Mouse (Mus musculus) kidney, adult 2 months (tissue): ENCODE measurements around the gene Igfbp1. TPM values are rescaled to one million over a fixed set of nuclear protein-coding genes. Genes with fewer than 3 reads are reported as not detected.

Source experiments
- DNase-seq: peaks from one replicate; pipeline ENCODE4 v3.0.0; 2021
- H3K27ac ChIP-seq: fragments of 200-500 bp; 2 replicates; pipeline ENCODE4 v1.5.1; 2012; ENCODE audit warnings: low read depth, low read length, control low read depth, inconsistent platforms; ENCODE audit not compliant: insufficient read depth
- H3K27me3 ChIP-seq: fragments of 200-500 bp; replicated peaks from 2 replicates; pipeline ENCODE4 v1.6.1; 2012; ENCODE audit warnings: mild to moderate bottlenecking, moderate library complexity, low read length, inconsistent platforms; ENCODE audit not compliant: control insufficient read depth, insufficient read depth
- H3K36me3 ChIP-seq: fragments of 200-500 bp; 2 replicates; pipeline ENCODE4 v1.6.1; 2012; ENCODE audit warnings: mild to moderate bottlenecking, moderate library complexity, low read length, inconsistent platforms; ENCODE audit not compliant: control insufficient read depth, insufficient read depth
- H3K4me1 ChIP-seq: fragments of 200-500 bp; 2 replicates; pipeline ENCODE4 v1.6.1; 2011; ENCODE audit warnings: low read length; ENCODE audit not compliant: control insufficient read depth, insufficient read depth
- H3K4me3 ChIP-seq: fragments of 200-500 bp; 2 replicates; pipeline ENCODE4 v1.5.1; 2011; ENCODE audit warnings: mild to moderate bottlenecking, low read depth, low read length, control low read depth; ENCODE audit not compliant: insufficient read depth
- CTCF ChIP-seq: fragments of 200-500 bp; conservative IDR thresholded peaks from 2 replicates; pipeline ENCODE4 v1.5.1; 2011; ENCODE audit warnings: low read depth, mild to moderate bottlenecking, control low read depth, low read length, moderate library complexity, mixed read lengths; ENCODE audit not compliant: insufficient read depth, insufficient read length
- POLR2A ChIP-seq: fragments of 200-500 bp; IDR thresholded peaks from one replicate; pipeline ENCODE4 v1.6.1; 2011; ENCODE audit warnings: low read depth, low read length, control low read depth
- WGBS: fragments of 180-500 bp; shearing (Covaris S2); methylation state at CpG from one replicate; pipeline ENCODE4 v1.1.7; 2018; 5-methylcytosine and 5-hydroxymethylcytosine counted together
- polyA plus RNA-seq: library from polyadenylated mRNA; depleted of rRNA; stranded (reverse); fragments of >200 nt; gene quantifications from 2 replicates; pipeline ENCODE4 v1.2.3, GENCODE M21; 2012

Igfbp1 gene
- polyA plus RNA-seq, 1 experiment = 28.0 TPM

GRCm38 (mm10) chr11:7210343-7210742, 12.8 kb downstream of the Igfbp1 start:
- DNase-seq = peak; percentile 81
- H3K4me1 ChIP-seq = no peaks in the 10 kb centered on the region
- no peaks in the 10 kb centered on the region for H3K27me3 ChIP-seq
- TF ChIP-seq POLR2A = no peak
- TF ChIP-seq CTCF = peak; percentile 89
- no peaks in the 10 kb centered on the region; the same call in 1 of the 2 replicates for H3K36me3 ChIP-seq
- 17% methylated on average over 6 of the region's 6 CpGs for WGBS
- H3K27ac ChIP-seq = no peak overlapping the region
- H3K4me3 ChIP-seq = peak overlapping the region; percentile 40; the same call in 1 of the 2 replicates

- Histone ChIP-seq H3K4me1 (no peaks in the 10 kb centered on the region), H3K4me3 (peak overlapping the region; percentile 40), H3K36me3 (no peaks in the 10 kb centered on the region; the same call in 1 of the 2 replicates), H3K27ac (no peak overlapping the region), H3K27me3 (no peaks in the 10 kb centered on the region)
- WGBS = 12% methylated on average over 9 of the region's 9 CpGs
- TF ChIP-seq POLR2A (no peak), CTCF (no peak)
- DNase-seq = peak; percentile 80
These were observed 13.6 kb downstream of the Igfbp1 start for GRCm38 (mm10) chr11:7211211-7211610.

GRCm38 (mm10) chr11:7212126-7212798, 14.7 kb downstream of the Igfbp1 start:
- TF ChIP-seq CTCF (no peak), POLR2A (no peak)
- Histone ChIP-seq H3K27ac (0 out of 2 replicates have a peak overlapping the region, but pooled peaks have one; percentile 0), H3K27me3 (no peaks in the 10 kb centered on the region), H3K36me3 (no peaks in the 10 kb centered on the region), H3K4me1 (no peaks in the 10 kb centered on the region), H3K4me3 (peak overlapping the region; percentile 60)
- no peak for DNase-seq
- WGBS = 19% methylated on average over 17 of the region's 17 CpGs

GRCm38 (mm10) chr11:7213161-7213500, 15.5 kb downstream of the Igfbp1 start:
- TF ChIP-seq POLR2A (no peak), CTCF (no peak)
- Histone ChIP-seq H3K36me3 (no peaks in the 10 kb centered on the region), H3K4me3 (peak overlapping the region; percentile 60), H3K27ac (no peak overlapping the region), H3K27me3 (no peaks in the 10 kb centered on the region), H3K4me1 (no peaks in the 10 kb centered on the region)
- WGBS = under 1% methylated on average over 19 of the region's 19 CpGs
- DNase-seq = peak; percentile 16

- Histone ChIP-seq H3K4me1 (no peaks in the 10 kb centered on the region), H3K27ac (no peak within 1 kb of the TSS; the same call in 1 of the 2 replicates), H3K27me3 (no peaks in the 10 kb centered on the region), H3K36me3 (no peaks in the 10 kb centered on the region), H3K4me3 (peak within 1 kb of the TSS; percentile 60)
- WGBS = under 1% methylated on average over 103 of the region's 104 CpGs
- TF ChIP-seq CTCF = no peak
- TF ChIP-seq POLR2A = peak; percentile 48
- peak; percentile 67 for DNase-seq
These were observed 16.1 kb downstream of the Igfbp1 start, which contains the start of gene Igfbp3 for GRCm38 (mm10) chr11:7213501-7214341. Gene Igfbp3 (minus strand): TSS chr11:7213923.

GRCm38 (mm10) chr11:7214342-7214660, 16.7 kb downstream of the Igfbp1 start:
- DNase-seq = no peak
- Histone ChIP-seq H3K36me3 (no peaks in the 10 kb centered on the region), H3K4me3 (peak overlapping the region; percentile 60), H3K27ac (no peak overlapping the region), H3K4me1 (no peaks in the 10 kb centered on the region), H3K27me3 (no peaks in the 10 kb centered on the region)
- 1% methylated on average over 12 of the region's 12 CpGs for WGBS
- TF ChIP-seq POLR2A = no peak
- no peak for TF ChIP-seq CTCF

GRCm38 (mm10) chr11:7214761-7215160, 17.2 kb downstream of the Igfbp1 start:
- Histone ChIP-seq H3K4me1 (no peaks in the 10 kb centered on the region), H3K36me3 (no peaks in the 10 kb centered on the region), H3K27ac (no peak overlapping the region), H3K27me3 (no peaks in the 10 kb centered on the region), H3K4me3 (no peak overlapping the region)
- WGBS = 6% methylated on average over 14 of the region's 14 CpGs
- TF ChIP-seq CTCF (peak; percentile 49), POLR2A (no peak)
- DNase-seq = peak; percentile 77
